Mouse (Mus musculus) ES-Bruce4 (cell line): ENCODE data around the gene Slc30a10.

Experiments
- CTCF ChIP-seq: IDR thresholded peaks from one replicate; pipeline ENCODE4 v1.8.1; 2011; ENCODE audit warnings: low read depth, low read length
- POLR2A ChIP-seq: IDR thresholded peaks from one replicate; pipeline ENCODE4 v1.8.1; 2011; ENCODE audit warnings: low read length; ENCODE audit not compliant: insufficient read depth

- TF ChIP-seq CTCF (no peak), POLR2A (no peak)
Measured at GRCm38 (mm10) chr1:185456327-185456726, 1.7 kb downstream of the Slc30a10 start.
